Mouse (Mus musculus) urinary bladder, postnatal 4 days (tissue): ENCODE data around the gene Bmpr1b.

ENCODE experiments used
- DNase-seq, 2 experiments: peaks; one replicate each; pipeline ENCODE4 v3.0.0; 2021 to 2022; ENCODE audit warnings: low spot score in 2 of 2

The Bmpr1b gene

DNA sequence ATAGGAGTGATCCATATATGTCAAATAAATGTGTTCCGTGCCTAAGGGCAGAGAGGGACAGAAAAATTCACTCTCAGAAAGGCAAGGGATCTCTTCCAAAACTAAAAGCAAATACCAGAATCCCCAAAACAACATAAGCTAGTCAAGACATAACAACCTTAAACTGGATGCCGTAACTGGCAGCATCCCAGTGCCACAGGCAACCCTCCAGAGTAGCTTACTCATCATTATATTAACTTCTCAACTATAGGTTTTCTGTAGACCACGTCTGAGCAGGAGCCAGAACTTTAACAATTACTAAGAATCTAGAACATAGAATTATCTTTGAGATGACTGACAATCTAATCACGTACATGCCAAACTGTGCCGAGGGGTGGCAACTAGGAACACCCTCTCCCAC is 128.9 kb downstream of the Bmpr1b start:
- no peak for DNase-seq

DNA sequence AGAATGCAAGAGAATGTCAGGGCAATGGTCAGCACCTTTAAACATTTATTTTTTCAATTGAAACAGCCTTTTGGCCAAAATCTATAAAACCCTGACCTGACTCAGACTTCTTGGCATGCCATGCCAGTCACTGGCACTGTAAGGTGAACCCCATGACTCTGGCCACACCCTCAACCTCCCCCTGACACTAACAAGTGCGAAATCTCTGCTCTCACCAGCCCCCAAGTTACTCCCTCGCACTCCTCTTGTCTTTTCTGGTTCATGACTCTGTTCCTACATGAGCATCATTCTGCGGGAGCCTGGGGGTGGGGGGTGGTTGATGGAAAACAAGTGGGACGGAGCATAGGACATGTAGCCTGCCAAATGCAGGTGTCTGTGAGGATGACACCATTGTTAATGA is 135.1 kb downstream of the Bmpr1b start:
- no peak for DNase-seq

DNA sequence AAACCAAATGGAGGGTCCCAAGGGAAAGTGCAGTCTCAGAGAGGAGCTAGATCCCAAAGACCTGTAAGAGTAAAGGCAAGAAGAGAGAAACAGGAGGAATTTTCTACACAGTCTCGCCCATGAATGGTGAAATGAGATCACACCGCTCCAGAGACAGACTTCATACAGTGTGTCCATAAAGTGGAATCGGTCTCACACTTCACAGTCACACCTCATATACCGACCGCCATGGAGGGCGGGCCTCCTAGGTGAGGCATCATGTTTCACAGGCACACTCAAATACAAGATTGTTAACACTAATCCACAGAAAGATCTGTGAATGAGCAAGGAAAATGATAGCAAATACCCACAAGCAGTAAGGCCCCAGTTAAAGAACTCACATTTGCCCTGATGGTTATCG is 149.5 kb downstream of the Bmpr1b start:
- no peak for DNase-seq

DNA sequence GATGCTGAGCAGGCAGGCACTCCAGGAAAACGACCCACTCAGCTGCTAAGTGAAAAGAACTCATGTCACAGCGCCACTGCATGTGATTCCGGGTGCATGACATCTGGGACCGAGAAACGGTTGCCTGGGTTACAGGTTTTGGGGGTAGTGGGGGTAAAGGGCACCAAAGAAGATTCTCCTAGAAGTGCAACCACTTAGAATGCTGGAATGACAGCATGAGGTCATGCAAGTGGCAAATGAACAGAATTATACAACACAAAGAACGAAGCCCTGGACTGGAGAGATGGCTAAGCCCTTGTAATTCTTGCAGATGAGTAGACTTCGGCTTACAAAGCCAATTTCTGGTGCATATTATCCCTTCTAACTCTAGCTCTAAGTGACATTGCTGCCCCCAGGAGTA is 184.7 kb downstream of the Bmpr1b start:
- DNase-seq: no peak

DNA sequence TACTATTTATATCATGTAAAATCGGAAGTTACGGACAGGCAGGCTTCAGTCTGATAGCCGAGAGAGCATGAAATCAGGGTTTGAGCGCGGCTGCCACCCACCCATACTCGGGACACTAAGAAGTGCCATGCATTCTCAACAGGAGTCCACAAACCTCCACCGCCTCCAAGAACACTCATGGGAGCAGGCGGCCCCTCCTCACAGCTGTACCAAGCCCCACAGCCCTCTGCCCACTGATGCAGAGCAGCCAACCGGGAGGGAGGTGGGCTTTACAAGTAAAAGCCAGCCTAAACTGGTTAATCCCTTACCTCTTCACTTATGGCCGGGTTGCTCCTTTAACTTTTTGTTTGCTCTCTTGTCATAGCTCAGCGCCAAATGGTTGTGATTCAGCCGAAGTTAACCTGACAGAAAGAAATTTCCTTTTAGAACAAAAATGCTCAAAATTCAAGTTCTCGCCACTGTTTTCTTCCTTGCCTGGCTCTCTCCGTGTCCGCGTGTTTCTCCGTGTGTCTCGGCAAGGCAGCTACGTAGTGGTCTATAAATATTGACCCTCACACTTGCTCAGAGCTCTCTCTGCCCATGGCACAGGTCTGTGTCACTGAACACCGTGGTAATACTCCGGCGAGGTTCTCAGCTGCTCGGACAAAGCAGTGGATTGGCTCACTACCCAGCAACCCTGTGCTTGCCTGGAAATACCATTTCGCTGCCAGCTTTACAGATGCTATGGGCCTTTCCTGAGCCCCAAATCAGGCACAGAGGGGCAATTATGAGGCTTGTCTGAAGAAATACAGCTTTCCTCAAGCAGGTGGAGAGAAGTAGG is 187.4 kb downstream of the Bmpr1b start:
- DNase-seq: no peak

DNA sequence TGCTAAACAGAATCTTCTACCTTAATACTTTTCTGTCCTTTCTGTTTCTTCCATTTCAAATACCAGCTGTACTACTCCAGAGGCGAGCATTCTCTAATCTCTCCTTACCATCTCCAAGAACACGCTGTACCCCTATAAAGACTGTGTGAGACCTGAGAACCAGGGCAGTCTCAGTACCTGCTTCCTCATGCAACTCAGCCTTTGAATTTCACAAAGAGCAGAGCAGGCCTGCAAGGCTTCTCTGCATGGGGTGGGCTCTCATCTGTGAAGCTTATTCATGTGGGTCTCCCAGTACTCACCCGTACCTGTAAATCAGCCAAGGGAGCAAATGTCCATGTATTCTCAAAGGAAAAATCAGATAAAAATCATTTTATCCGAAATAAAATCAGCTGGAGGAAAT is 203.0 kb downstream of the Bmpr1b start:
- DNase-seq: no peak

DNA sequence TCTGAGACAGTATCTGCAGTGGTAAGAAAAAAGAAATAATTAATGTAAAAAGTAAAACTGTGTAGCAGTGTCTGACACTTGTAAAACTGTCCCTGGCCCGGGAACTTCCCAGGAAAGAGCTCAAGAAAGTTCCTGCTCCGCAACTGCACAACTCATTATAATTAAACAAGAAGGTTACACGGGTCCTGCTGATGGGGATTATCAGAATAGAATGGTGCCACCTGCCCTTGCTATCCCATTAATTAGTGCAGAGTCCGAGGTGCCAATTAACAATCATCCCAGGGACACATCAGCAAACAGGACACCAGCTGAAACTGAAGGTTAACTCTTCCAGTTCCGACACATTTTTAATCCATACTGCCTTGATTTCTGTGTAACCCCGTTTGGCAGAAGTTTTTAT is 216.3 kb downstream of the Bmpr1b start:
- DNase-seq: no peak

DNA sequence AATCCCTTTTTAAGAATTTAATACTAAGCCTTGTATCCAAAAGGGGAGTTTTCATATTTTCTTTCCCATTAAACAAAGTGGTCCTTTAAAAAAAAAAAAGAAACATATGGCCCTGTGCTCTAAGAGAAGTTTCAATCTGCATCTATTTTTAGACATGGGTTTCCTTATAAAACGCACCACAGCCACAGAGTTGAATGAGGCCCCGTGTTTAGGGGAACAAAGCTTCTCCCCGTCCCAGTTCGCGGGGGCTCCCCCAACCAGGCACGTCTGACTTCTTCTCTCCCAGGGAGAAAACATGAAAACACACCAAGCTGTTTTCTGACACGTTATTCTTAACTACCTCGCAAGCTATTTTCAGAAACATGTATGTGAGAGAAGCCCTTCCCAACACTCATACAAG is 218.6 kb downstream of the Bmpr1b start:
- DNase-seq: no peak

DNA sequence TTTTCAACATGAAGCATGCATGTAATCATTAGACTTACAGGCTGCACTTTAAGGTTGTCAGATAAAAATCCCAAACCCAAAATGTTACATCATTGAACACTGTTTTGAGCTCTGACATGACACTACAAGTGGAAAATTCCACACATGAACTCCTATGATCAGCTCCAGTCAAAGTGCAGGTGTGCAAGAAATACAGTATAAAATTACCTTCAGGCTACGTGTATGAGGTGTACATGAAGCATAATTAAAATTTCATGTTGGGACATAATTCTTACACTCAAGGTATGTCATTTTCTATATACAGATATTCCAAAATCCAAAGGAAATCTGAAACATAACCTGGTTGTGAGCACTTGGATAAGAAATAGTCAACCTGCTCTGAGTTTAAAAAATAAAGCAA is 220.7 kb downstream of the Bmpr1b start:
- no peak for DNase-seq

DNA sequence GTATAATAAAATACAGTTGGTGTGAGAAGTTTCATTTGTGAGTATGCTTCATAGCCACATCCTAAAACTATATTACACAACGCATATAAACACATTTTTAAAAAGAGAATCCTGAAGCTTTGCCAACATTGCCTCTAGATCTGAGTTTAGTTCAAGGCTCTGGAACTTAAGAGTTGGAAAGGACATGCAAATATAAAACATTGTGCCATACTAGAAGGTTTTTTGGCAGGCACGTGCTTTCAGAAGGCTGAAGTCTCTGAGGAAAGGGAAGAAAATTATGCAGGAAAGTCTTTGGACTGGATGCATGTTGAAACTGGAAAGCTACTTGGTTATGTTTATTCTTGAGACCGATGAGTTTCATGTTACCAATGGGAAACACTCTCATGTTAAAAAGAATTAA is 221.1 kb downstream of the Bmpr1b start:
- DNase-seq: no peak

DNA sequence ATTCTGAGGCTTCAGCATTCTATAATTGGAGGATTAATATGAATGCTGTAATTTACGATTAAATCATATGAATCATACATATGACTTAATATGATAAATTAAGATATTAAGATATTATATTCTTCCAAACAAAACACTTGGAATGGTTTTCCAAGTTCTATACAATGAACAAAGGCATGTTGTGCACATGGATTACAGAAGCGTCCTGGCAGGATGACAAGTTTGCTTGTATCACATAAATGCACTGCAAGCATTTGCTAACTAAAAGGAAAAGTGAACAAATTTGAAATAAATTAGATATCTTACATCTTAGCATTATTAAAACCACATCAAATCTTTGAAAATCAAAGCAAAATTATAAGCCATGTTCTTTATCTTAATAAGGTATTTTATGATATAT is 222.4 kb downstream of the Bmpr1b start:
- DNase-seq: no peak

DNA sequence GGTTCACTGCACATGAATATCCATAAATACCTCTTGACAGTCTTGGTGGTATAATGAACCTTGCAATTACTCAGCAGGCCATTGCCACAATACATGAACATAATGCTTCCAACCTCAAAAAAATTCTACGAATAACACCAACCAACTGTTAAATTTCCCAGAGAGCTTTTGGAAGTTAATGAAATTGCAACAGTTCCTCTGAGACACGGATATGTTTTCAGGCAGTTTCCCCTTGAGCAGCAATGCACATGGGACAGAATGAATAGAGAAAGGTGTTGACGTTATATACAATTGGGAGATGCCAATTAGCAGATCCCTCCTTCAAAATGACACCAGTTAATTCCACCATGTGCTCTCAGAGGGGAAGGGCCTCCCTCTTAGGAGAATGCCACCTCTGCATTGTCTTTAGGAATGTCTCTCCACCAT is 225.9 kb downstream of the Bmpr1b start:
- no peak for DNase-seq

DNA sequence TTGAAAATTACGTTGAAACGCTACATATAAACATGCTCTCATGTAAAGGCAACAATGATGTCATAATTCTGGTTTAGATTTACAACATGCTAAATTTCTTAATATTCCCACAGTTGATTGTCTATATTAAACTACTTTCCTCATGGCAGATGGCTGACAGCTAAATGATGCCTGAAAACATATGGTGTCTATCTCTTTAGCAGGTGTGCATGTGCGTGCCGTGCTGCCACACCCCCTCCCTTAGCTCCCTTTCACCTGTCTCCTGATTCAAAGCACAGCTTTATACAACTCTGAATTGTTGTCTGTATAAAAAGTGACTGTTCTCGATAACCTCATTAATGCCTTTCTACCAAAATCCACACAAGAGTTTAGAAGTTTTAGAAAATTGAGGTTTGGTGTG is 229.0 kb downstream of the Bmpr1b start:
- no peak for DNase-seq

DNA sequence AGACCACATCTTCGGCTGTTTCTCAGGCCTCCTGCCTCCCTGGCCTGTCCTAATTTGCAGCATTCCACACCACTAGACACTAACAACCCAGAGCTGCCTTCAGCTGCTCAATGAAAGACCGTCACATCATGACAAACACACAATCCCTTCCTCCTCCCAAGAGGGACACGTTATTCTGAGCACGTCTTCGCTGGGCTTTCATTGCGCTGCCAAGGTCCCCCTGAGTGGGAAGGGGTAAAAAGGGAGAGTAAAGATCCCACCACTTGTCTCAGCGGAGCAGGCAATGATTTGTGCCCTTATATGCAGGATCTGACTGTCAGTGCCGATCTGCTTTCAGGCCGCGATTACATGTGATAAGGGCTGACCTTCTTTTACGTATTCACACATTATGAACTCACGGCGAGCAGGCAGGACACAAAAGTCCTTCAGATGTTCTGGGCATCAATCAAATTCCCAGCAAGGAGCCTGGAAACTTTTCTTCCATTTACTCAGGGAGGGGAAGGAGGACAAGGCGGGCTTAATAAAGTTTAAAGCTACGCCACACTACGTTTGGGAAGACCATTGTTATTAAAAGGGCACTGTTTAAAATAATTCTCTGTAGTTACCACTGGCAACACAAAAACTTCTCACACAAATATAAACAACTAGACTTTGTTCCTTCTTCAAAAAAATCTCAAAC is 232.5 kb downstream of the Bmpr1b start:
- no peak for DNase-seq

DNA sequence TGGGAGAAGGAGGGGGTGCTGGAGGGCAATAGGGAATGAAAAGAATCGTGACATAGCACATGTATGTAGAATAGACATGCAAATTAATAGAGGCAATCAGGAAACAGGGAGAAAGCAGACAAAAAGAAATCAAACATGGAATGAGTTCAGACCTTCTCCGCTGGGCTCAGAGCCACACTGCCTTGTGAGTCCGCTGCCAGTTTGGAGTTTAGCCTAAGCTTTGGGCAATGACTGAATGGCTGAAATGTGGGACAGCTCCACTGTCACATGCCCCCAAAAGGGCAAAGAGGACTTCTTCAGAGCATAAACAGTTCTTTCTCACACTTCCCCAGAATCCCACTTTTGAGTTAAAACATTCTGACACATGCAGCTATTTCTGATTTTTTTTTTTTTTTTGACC is 236.3 kb downstream of the Bmpr1b start:
- DNase-seq: no peak

DNA sequence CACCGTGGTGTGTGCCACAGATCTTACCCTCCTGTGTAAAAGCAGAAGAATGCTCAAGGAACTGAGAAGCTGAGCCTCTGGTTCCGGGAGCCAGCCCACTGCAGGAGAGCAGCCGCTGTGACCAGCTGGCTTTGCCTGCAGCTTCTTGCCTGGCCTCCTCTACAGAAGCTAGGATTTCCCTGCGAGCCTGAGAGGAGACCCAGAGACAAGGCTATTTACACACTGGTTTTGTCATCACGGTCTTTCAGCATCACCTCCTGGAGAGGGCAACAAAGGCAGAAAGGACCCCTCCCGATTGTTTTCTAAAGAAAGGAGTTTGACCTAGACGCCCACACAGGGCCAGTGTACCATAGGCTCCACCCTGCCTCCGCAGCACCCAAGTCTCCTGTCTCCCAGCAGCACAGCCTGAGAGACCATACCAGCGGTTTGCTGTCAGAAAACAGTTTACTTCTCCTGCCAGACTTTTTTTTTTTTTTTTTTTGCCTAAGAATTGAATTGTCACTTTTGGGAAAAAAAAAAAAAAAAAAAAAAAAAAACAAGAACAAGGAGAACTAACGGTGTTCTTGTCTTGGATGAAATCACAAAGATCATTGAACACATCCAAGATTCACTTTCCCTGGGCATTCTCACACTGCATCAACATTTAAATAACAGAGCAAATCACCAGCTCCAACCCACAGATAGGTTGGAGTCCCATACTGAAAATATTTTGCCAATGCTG is 237.7 kb downstream of the Bmpr1b start:
- no peak for DNase-seq

DNA sequence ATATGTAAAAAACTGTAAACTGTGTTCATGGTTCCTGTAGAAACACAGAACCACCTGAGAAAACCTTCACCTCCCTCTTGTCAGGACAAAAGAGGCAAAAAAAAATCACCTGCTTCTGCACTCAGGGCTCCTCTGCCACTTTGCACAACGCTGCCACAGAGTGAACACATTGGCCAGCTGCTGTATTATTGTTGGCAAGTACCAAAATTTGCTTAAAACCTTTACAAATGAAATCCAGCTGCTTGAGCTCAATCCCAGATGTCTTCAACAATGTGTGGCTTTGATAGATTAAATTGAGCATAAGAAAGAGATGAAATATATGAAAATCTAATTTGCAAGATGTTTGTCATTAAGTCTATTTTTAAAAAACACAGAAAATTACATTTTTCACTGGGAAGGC is 245.8 kb downstream of the Bmpr1b start:
- no peak for DNase-seq

DNA sequence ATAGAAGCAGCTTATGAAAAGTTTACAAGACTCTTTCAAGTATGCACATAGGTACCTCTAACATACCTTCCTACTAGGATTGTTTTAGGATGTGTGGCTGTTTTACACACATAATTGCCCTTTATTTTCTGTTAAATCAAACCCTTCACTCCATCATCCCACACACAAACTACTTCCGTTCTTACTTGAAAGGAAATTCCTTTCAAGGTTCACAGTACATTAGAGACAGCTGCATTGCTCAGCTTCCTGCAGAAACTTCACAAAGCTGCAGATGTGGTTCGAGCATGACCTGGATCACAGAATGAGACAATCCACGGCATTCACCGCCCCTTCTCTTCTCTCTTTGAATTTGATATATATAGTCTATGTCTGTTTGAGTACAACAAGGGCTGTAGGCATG is 248.1 kb downstream of the Bmpr1b start:
- DNase-seq: no peak

DNA sequence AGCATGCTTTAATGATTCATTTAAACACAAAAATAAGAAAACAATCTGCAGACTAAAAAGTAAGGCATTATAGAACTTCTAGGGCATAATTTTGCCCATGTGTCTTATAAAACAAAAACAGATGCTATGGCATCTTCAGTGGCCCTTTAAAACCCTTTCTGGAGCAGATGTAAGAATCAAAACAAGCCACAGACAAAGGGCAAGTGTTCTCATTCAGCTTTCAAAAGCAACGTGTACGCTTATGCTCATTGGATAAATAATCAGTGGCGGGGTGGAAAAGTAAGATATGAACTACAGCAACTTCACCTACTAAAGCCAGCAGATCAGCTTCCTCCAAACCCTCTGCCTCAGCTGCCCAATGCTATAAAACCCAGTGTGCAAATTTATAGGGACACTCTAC is 249.6 kb downstream of the Bmpr1b start:
- DNase-seq: no peak

DNA sequence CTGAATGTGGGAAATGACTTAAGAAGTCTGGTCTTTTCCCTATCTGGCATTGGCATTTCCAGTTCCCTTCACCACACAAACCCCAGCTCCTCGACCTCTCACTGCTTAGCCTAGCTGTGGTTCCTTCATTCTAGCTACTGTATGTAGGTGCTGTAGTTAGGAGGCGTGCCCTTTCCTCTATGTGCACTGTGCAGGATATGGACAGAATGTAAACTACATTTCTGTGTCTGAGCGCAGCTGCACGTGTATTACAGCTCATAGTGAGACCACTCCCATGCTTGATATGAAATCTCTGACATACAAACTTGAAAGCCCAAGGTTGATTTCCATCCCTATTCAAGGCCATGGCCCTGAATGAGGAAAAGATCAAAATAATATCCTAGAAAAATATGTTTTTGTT is 252.1 kb downstream of the Bmpr1b start:
- DNase-seq: no peak

DNA sequence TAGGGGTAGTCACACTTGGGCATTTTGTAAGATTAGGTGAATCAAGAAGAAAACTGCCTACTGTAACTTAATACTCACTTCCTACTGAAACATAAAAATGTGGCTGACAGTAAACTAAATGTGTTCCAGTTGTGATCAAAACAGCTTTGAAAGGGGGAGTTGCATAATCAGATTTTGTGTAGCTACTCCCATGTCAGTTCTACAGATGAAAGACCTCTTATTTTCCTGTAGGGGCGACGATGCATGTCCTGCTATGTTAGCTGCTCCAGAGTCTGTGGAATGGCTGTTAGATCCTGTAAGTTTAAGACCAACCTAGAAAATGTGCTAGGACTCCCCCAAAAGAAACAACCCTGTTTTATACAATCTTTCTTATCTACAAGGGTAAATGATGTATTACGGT is 253.2 kb downstream of the Bmpr1b start:
- no peak for DNase-seq

DNA sequence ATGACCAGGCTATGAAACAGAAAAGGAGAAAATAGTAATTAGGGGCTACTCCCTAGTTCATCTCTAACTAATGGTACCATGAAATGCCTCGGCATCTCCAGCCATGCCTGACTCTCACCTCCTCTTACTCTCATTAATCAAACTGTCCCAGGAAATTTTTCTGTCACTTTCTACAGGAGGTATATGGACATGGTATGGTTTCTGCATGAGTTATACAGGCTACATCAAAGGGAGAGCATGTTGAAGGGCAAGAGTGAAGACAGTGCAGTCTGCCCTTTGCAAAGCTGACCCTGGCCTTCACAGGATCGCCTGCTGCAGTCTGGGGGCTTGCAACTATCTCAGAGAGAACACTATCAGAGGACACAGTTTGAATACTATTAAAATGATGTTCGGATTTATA is 254.6 kb downstream of the Bmpr1b start:
- no peak for DNase-seq

DNA sequence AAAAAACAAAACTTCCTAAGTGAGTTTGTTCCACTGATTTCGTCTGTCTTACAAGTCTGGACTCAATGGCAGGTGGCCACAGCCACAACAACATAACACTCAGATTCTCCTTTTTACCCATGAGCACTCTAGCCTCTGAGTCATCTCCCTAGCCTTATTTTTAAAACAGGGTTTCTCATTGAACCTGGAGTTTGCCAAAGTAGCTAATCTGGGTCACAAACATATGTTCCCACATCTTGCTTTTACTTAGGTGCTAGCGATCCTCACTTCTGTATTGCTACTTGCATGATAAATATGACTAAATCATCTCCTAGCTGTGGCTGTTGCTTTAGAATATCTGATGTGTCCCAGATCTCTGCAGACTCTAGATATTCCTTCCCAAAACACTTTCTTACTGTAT is 260.1 kb downstream of the Bmpr1b start:
- DNase-seq: no peak
